In the genomic region with DNA sequence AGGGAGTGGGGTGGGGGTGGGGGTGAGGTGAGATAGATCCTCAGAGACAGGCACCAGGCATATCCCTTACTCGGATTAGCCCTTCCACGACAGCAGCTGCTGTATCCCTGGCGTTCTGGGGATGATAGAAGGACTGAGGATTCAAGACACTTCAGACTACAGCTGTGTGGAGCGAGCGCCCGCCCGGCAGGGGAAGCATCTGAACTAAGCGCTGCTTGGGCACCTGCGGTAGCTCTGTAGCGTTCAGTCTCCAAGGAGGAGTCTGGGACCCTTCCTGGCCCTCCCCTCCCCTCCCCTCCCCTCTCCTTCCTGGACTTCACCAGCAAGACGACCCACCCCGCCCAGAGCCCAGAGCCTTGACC, we compare ENCODE assay signal across 7 mouse cellular contexts. TPM values are rescaled to one million over a fixed set of nuclear protein-coding genes. Genes with fewer than 3 reads are reported as not detected.
DNase-seq lines count a peak whose midpoint lies in the region; ATAC-seq and TF ChIP-seq lines count a peak whose summit lies in the region.

No protein-coding gene starts in this region.

- WGBS in intestine, postnatal 0 days: 1% methylated on average over 12 of the region's 12 CpGs
- WGBS in olfactory bulb, adult 2 months: under 1% methylated on average over 12 of the region's 12 CpGs

- TF ChIP-seq POLR2A in embryonic fibroblast, embryonic 13.5 days (IDR thresholded peaks at IDR 0.05; ENCODE audit: low read depth, low read length): no peak
- no peak for TF ChIP-seq POLR2A in olfactory bulb, adult 2 months (IDR thresholded peaks at IDR 0.05; ENCODE audit: insufficient read depth, low read depth, low read length)

- peak overlapping the region; percentile 93 for H3K4me3 ChIP-seq in megakaryocyte, embryonic 14.5 days (replicated peaks)
- H3K4me3 ChIP-seq in embryonic fibroblast, embryonic 13.5 days (ENCODE audit: insufficient read depth, low read length): peak overlapping the region; percentile 30
- peak overlapping the region; percentile 46 for H3K4me3 ChIP-seq in intestine, postnatal 0 days (ENCODE audit: low read depth, low read length)
- peak overlapping the region; percentile 59 for H3K4me3 ChIP-seq in olfactory bulb, adult 2 months (ENCODE audit: insufficient read depth, low read depth, low read length)

- DNase-seq in frontal cortex, adult 2 months (ENCODE audit: extremely low spot score in 1 of 2, low spot score in 1 of 2): no peak
- no peak for DNase-seq in urinary bladder, postnatal 4 days (ENCODE audit: low spot score in 2 of 2)

- peaks cover 63% of the 10 kb centered on the region for H3K27me3 ChIP-seq in megakaryocyte, embryonic 14.5 days (replicated peaks)
- peaks cover 13% of the 10 kb centered on the region; the same call in 1 of the 2 replicates for H3K27me3 ChIP-seq in intestine, postnatal 0 days (replicated peaks; ENCODE audit: control insufficient read depth, insufficient read depth, low read length)

- no peak for TF ChIP-seq CTCF in embryonic fibroblast, embryonic 13.5 days (IDR thresholded peaks at IDR 0.05; ENCODE audit: borderline replicate concordance, insufficient read depth, low read length)
- no peak for TF ChIP-seq CTCF in intestine, postnatal 0 days (IDR thresholded peaks at IDR 0.05; ENCODE audit: low read depth)
- TF ChIP-seq CTCF in olfactory bulb, adult 2 months (IDR thresholded peaks at IDR 0.05; ENCODE audit: insufficient read depth, low read depth, low read length): no peak

- H3K9ac ChIP-seq in intestine, postnatal 0 days (ENCODE audit: low read depth, low read length): no peak overlapping the region

- H3K27ac ChIP-seq in embryonic fibroblast, embryonic 13.5 days (ENCODE audit: insufficient read depth, low read length): no peak overlapping the region
- no peak overlapping the region for H3K27ac ChIP-seq in intestine, postnatal 0 days (ENCODE audit: low read depth, low read length)
- peak overlapping the region; percentile 92 for H3K27ac ChIP-seq in olfactory bulb, adult 2 months (ENCODE audit: insufficient read depth, low read depth, low read length)

- no peak for ATAC-seq in megakaryocyte, adult 5-6 weeks (ENCODE audit: poor library complexity, severe bottlenecking)
- ATAC-seq in intestine, postnatal 0 days: no peak

- no peaks in the 10 kb centered on the region for H3K9me3 ChIP-seq in megakaryocyte, embryonic 14.5 days
- H3K9me3 ChIP-seq in intestine, postnatal 0 days (ENCODE audit: control insufficient read depth): no peaks in the 10 kb centered on the region

- H3K36me3 ChIP-seq in megakaryocyte, embryonic 14.5 days (replicated peaks; ENCODE audit: low read length): no peaks in the 10 kb centered on the region
- H3K36me3 ChIP-seq in intestine, postnatal 0 days (ENCODE audit: control insufficient read depth, insufficient read depth): no peaks in the 10 kb centered on the region

- peaks cover 33% of the 10 kb centered on the region for H3K4me1 ChIP-seq in megakaryocyte, embryonic 14.5 days
- no peaks in the 10 kb centered on the region for H3K4me1 ChIP-seq in embryonic fibroblast, embryonic 13.5 days (ENCODE audit: control insufficient read depth, insufficient read depth, low read length)
- no peaks in the 10 kb centered on the region for H3K4me1 ChIP-seq in intestine, postnatal 0 days (replicated peaks; ENCODE audit: control insufficient read depth, insufficient read depth, low read length)
- peaks cover 43% of the 10 kb centered on the region for H3K4me1 ChIP-seq in olfactory bulb, adult 2 months (ENCODE audit: control insufficient read depth, insufficient read depth, low read length)

- peak overlapping the region; percentile 92 for H3K4me2 ChIP-seq in intestine, postnatal 0 days (replicated peaks; ENCODE audit: low read depth)

RNA-seq across cellular contexts. Expression of gene Rasgef1a, which starts 54.6 kb away (rescaled TPM):
- polyA plus RNA-seq in megakaryocyte, embryonic 14.5 days (2012; ENCODE audit: insufficient read depth, low replicate concordance): 0.30 TPM in 1 of 2 replicates, not detected in the other
- 0.09 TPM in 1 of 2 replicates, not detected in the other for total RNA-seq in megakaryocyte, adult 5-6 weeks (2015)
- 0.29 TPM in 1 of 2 replicates, not detected in the other for total RNA-seq in megakaryocyte, adult 5-6 weeks (2017)
- polyA plus RNA-seq in embryonic fibroblast, embryonic 13.5 days (2011; ENCODE audit: insufficient read length, low read depth, missing spikeins): not detected in 2 replicates
- polyA plus RNA-seq in intestine, postnatal 0 days (2015; fragmentation: Nextera tagmentation; extraction: Ambion mirVana): 0.07 and 0.25 TPM in 2 replicates
- not detected in 2 replicates for polyA plus RNA-seq in olfactory bulb, adult 2 months (2012; ENCODE audit: insufficient read depth, insufficient read length, low replicate concordance, missing spikeins)
- 154 and 164 TPM in 2 replicates for polyA plus RNA-seq in frontal cortex, adult 2 months (2012; rRNA removed)

Comparison
In these comparisons a context has a peak if more than half of its experiments do, and no peak if none do; other contexts are left out.
1. H3K4me3 ChIP-seq: peak in every context shown above with its lines; median percentile 93 in megakaryocyte, embryonic 14.5 days; 59 in olfactory bulb, adult 2 months; 46 in intestine, postnatal 0 days; 30 in embryonic fibroblast, embryonic 13.5 days.